Mouse (Mus musculus) urinary bladder, adult 2 months (tissue): ENCODE data around the gene Pah. TPM values are rescaled to one million over a fixed set of nuclear protein-coding genes. Genes with fewer than 3 reads are reported as not detected.

Experiments used
- DNase-seq: peaks from one replicate; pipeline ENCODE4 v3.0.0; 2022; ENCODE audit warnings: low spot score
- polyA plus RNA-seq: library from polyadenylated mRNA; depleted of rRNA; stranded (reverse); fragments of >200 nt; gene quantifications from 2 replicates; pipeline ENCODE4 v1.2.3, GENCODE M21; 2012; rRNA removed

Gene Pah
- not detected in 2 replicates for polyA plus RNA-seq

DNA sequence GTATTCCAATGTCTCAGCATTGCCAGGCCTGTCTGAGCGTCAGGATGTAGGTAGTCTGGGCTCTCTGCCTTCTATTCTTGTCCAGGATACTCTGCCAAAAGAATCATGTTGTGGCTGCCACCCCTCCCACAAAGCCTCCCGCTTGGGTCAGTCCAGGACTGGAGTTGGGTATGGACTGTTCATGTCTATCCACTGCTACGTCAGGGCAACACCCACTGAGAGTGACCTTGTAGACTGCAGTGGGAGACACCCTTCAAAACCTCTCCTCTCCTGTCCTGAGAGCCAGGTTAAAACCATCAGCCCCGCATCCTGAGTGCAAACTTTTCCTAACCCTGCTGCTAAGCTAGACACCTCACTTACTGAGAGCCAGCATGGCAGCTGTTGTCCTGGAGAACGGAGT, at the start of gene Pah:
Gene Pah (plus strand): TSS at position 150 of the 400 bp plus-strand sequence.
- DNase-seq = no peak

DNA sequence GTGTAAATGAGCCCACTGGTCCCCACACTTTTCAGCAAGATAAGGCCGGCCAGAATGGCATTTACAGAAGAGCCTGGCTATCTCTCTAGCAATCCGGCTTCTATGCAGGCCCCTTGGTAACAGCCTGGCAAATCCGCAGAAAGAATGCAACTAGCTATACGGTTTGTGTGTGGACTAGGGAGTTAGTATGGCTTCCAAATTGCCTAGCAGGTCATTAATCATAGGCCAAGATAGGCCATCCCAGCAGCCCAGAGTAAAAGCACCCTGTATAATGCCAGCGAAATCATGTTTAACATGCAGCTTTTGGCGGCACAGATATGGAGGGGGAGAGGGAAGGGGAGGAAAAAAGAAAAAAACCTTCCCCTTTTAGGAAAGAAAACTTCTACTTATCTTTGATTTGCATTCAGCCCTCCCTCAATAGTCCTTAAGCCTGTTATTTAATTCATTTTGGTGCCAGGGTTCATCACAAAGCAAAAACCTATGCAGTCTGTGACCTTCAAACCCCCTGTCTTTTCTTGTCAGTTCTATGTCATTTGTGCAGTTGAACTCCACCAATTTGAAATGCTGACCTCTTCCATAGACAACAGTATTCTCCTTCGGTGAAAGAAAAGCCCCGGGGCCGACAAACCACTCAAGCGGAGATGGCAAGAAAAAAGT, 48.0 kb upstream of the Pah start:
- DNase-seq = no peak

DNA sequence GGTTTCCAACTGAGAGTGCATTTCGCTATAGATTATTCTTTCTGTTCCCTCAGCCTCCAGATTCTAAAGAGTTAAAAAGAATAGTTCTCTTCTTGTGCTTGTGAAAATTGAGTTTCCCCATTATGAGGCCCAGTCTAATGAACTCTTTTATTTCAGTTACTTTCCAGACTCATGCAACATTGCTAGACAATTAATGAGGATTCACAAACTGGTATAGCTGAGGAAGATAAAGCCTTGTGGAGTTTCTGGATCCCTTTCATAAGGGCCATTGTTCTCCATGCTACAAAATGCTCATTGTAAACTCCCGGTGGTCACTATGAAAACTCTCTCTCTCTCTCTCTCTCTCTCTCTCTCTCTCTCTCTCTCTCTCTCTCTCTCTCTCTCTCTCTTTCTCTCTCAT, 46.6 kb upstream of the Pah start:
- DNase-seq = no peak

DNA sequence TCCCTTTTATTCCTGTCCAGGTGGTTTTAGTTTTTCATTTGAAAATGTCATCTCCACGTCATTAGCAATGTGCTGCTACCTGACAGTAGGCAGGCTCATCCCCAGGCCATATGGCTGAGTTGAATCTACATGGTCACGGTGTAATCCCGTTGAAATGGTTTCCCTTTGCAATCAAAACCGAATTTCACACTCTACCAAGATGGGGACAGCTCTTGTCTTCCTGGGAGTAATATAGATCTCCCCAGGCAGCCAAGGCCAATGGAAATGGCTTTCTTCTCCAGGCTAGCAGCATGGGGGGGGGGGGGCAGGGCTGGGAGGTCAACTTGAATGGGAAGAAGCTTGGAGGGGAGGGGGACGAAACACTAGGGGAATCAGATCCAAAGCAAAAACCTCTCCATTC, 43.7 kb upstream of the Pah start:
- DNase-seq = no peak

DNA sequence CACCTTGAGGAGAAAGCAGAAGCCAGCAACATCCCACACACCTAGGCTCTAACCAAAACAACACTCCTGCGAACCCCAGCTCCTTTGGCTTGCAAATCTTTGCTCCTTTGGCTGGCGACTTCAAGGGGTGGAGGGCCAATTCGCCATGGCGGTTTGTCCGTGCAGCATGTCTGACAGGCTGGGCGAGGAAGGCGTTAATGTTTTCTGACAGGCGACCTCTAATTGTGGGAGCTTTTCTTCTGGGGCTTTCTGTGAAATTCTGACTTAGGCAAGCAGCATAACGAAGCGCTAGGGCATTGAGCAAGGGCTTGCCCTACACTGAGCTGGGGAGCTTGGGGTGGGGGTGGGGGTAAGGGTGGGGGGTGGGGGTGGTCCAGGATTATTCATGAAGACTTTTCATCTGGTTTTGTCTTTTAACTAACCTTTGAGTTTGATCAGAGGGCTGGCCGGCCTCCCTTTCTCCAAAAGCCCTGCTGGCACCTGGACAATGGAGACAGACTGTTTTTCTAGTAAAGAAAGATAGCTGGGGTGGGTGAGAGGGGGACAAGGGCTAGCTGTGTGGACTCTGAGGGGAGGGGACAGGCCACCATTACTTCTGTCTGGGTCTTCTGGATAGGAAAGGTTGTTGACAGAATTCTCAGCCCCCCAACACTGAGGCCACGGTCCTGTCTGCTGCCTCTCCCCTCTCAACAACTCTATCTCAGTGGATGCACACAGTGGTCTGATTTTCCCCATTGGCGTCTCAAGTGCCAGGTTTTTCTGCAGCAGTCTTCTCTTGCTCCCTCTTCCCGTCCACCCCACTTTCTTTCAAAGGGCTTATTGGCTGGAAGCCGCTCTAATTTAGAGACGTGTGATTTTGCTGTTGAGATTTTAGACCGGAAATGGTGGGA, 36.5 kb upstream of the Pah start:
- no peak for DNase-seq

DNA sequence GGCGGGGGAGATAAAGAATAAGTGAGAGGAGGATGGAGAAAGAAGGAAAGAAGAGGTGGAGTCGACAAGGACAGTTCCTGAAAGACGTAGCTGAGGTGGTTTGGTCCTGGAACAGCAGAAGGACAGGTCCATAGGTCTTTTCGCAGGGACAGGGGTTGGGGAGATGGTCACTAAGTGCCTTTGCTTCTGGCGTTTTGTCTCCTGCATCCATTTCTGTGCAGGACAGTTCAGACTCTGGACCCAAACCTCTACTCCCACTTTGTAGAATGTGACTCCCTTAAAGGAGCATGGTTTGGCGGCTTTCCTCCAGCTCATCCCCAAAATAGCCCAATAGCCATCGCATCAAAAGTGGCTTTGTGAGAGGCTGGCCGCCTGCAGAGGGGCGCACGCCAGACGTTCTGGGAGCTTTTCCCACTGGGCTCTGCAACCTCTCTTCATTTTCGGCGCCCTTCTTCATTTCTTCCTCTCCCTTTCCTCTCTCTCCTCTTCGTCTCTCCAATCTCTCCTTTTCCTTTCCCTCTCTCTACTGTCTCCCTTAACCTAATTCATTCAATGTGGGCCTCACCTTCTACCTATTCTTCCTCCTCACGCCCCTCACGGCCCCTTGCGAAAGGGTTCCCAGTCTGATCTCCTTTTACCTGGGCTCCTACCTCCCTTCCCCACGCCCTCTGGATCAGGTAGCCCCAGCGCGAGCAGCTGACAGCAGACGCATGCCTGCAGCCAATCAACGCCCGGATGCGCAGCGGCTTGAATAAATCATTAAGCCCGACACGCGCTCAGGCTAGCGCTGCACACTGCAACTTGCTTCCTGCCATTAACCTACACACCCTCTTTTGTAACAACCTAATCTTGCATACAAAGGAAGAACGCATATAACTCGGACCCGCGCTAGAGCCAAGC, 35.6 kb upstream of the Pah start:
- DNase-seq = no peak

DNA sequence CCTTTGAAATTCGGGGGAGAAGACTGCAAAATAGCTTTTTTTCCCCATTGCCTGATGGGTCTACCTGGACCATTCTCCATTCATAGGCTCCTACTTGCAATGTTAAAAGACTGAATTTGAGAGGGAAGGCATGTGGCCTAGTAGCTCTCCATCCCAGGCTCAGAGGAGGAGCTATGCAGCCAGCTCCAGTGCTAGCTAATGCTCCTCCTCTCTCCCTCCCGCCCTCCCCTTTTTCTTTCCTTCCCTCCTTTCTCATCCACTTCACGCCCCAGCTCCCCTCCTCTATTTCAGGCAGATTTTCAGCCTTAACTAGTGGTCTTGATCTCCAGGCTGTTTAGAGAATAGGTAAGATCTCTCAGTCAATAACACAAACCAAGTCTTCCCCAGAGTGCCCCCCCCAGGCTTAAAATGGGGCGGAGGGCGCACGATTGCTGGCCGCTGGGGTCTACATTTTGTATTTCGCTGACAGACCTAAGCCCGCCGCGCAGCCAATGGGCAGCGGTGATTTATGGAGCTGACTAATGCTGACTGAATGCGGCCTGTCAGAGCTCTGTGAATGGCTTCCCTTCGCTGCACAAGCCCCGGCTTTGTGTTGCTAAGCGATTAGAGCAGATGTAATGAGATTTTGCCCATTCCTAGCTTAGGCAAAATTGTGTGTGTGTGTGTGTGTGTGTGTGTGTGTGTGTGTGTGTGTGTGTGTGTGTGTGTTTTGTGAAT, 33.0 kb upstream of the Pah start:
- no peak for DNase-seq

DNA sequence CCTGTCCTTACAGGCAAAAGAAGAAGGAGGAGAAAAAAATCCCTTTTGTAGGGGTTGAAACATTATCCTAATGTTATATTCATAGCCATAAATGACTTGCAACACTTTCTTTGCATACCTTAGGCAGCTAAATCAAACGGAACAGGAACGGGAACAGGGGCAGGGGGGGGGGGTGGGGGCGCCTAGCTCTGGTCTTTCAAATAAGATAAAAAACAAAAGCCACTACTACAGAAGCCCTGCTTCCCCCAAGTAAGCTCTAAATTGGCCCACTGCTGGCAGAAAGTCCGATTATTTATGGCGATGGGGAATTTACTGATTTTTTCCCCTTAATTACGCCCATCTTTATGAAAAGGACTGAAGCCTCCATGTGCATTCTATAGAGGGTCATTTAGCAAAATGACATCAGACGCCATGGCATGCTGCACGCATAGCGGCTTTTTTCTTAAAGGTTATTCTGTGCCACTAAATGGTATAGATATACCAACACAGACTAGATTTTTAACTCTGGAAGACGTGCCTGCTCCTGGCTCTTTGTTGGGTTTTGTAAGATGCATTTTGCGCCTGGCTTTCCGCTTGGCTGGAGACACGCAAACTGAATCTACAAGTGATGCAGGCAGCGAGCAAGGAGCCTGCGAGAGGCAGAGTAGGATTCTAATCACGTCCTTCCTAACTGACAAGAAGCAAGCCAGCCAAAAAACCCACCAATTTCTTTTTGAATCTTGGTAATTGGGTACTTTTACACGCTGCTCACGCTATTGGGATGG, 32.2 kb upstream of the Pah start:
- no peak for DNase-seq

DNA sequence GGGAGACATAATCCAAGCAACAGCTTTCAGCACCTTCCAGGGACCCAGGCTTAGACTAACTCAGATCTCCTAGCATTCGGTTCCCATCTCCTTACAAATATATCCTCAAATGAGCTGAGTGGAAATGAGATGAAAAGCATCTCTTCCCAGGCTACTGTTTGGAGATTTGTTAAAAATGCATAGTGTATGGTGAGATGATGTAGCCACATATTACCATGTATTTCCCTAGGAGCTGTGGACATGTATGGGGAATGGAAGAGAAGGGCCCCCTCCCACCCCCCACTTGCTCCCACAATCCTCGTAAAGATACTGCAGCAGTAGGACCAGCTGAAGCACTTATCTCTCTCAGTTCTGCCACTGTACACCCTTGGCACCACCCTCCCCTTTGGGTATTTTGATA, 31.3 kb upstream of the Pah start:
- no peak for DNase-seq

DNA sequence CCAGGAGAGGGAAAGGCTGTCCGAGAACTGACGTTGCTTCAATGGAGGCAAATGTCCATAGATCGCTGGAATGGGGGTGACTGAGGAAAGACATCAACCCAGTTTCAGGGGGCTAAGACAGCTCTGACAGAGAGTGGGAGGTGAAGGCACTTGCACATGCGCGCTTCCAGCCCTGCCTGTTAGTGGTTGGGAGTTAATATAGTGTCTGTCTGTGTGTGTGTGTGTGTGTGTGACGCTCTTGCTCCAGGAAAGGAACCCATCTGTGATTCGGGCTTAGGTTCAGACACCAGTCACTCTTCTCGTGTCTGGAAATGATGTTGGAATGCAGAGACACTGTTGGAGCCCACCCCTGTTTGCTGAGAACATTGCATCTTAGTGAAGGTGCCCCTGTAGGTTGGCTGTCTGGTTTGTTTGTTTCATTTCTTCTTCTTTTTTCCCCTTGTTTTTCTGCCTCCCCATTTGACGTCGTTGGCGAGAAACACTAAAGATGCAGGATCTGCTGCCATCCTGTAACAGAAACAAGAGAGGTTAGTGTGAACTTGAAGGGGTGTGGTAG, 30.0 kb upstream of the Pah start:
- no peak for DNase-seq

DNA sequence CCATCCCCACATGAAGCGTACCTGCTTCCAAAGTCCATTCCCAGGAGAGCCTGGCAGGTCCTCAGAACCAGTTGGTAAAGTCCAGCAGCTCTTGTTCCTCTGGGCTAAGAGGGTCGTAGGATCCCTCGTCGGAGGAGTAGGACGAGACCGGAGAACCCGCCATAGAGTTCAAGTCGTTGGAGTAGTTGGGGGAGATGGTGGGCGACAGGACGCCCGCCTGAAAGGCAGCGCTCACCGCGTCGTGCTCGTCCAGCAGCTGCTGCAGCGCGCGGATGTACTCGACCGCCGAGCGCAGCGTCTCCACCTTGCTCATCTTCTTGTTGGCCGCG, 29.3 kb upstream of the Pah start:
- no peak for DNase-seq

DNA sequence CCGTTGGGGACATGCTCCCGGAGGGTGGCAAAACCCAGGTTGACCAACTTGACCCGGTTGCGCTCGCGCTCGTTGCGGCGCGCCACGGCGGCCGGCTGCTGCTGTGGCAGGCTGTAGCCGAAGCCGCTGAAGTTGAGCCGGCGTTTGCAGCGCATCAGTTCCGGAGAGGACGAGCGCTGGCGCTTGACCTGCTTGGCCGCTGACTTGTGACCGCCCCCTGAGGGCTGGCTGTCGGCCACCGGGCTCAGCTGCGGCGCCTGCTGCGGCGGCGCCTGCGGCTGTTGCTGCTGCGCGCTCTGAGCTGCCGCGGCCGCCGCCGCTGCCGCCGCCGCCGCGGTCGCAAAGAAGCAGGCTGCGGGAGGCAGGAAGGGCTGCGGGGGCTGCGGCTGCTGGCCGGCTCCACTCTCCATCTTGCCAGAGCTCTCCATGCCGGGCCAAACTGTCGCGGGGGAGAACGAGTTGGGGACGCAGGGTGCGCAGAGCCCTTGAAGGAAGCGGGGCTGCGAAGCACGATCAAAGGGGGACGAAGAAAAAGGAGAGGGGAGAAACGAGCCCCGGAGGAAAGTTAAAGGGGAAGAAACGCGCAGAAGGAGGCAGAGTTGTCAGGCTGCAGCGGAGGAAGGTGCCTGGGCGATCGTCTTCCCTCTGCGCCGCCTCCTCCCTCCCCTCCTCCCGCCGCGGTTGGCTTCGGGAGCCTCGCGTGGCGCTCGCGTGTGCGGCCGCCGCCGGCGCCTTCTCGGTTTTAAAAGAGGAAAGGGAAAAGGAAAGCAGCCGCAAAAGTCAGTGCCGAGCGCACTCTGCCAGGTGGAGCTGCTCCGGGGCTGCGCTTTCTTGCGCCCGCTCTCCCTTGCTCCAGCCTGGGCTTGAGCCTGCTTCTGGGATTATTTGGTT, 28.7 kb upstream of the Pah start:
- peak; percentile 25 for DNase-seq

DNA sequence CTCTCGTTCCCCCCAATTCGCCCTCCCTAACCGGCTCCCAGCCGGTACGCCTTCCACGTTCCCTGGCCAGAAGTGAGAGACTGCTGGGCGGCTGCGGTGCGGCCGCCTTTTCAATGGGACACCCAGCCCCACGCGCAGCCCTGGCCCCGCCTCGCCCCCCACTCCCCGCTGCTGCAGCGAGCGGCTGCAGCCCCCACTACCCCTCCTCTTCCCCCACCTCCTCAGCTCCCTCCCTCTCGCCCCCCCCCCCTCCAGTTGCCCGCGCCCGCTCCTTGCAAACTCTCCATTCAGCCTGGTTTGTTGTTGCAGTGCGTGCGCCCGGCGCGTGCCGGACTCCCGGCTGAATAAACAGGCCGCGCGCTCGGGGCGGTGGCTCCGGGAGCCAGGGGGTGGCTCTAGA, 28.0 kb upstream of the Pah start, which contains the start of gene Ascl1:
Gene Ascl1 (minus strand): TSS at position 85 of the 400 bp plus-strand sequence.
- DNase-seq = no peak

DNA sequence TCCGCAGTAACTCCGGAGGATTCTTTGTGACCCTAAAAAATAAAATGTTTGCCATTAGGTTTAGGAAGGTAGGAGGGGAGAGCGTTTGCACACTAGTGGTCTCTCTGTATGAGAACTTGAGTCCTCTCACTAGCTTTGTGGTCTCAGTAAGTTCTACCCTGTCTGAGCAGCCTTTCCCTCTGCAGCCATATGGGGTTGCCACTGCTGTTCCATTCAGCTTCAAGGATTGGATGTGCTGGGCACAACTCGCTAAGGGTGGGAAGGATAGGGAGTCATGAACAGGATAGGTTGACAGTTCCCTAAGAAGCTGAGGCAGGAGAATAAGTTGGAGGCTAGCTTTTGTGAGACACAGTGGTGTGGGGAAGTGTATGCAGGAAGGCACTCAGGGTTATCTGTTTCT, 27.4 kb upstream of the Pah start:
- DNase-seq = no peak

DNA sequence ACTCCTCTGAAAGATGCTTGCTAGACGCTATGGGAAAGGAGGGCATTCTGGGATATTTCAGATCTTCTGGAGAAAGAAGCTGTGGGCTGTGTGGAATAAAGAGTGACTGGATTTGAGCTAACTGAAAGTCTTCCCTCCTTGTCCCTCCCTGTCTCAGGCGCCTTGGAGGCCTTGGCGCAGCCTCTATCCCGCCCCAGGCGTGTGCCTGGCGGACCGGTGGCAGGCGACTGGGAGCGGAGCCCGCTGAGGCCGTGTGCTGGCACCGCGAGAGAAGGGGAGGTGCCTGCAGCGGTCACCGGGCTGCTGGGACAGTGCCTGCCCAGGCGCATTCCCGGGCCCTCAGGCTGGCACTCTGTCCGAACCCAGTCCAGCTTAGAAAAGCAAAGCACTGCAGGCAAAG, 27.0 kb upstream of the Pah start:
- peak; percentile 25 for DNase-seq

DNA sequence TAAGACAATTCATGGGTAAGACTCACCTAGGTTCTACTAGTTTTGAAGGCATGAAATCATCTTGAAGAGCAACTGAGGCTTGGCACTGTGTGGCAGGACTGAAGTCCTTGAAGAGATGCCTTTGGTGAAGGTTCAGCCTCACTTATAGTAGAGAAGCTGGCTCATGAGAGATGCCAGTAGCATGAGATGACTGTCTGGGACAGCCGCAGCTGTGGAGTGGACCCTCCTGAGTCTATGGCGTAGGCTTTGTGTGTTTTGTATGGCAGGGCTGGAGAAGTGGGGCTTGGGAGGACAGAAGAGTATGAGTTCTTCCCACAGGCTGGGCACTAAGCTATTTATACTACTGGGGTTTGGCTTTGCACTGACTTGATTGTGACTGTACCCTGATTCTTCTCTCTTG, 24.5 kb upstream of the Pah start:
- DNase-seq = no peak

DNA sequence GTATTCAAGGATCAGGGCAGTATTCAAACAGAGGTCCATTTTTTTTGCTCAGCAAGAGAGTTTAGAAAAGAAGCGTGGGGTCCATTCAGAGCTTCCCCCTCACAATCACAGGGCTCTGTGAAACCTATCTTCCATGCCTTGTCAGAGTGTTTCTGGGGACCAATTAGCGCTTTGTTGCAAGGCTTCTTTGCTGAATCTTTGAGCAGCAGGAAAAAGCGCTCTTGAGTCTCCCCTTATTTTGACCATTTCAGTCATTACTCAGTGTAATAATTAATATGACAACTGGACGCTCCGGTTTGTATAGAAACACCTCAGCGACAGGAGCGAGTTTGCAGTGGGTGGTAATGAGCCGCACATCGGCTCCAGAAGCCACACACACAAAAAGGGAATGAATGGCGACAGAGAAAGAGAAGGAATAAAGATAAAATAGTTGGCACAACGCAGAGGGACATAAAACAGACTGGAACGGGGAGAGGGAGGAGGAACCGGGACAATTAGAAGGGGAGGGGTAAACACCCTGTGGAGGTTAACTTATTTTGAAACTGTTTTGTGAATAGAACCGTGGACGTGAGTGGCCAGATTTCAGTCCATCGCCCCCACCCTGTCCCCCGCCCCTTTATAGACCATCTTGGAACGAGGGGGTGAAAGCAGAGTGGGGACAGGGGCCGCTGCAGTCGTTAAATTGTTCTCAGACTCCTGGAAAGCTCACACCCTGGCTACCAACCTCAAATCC, 20.5 kb upstream of the Pah start:
- no peak for DNase-seq

DNA sequence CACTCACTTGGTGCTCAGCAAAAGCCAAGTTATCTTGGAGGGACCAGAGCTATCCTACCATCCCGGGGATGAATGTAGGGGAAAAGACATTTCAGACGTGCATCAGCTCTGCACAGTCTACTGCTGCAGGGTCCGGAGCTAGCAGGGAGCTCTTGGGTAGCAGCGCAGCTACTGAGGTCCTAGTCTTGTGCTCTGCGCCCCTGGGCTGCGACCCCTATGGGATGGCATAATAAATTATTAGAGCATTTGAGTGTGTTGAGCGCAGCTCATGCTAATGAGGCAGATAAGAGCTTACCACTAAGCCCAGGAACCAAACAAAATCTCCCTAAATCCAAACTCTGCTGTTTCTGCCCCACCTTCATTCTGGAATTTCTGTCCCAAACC, 19.9 kb upstream of the Pah start:
- no peak for DNase-seq

DNA sequence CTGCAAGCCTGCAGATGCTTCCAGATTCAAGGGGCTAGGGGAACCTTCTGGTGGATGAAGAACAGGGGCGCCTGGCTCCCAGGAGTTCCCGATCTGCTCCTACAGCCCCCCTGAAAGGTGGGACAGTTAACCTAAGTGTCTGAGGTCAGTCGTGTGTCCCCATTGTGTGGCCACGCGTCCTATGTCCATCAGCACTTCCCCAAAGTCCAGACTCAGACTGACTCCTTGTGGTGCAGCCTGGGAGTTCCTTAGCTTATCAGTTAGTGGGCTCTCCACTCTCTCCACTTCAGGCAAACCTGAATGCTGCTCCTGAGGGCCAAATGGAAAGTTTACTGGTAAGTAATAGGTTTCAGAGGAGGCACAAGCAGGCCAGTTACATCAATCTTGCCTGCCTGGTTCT, 19.3 kb upstream of the Pah start:
- no peak for DNase-seq
